Mouse (Mus musculus) liver, embryonic 16.5 days (tissue): ENCODE data around the gene Tm6sf2. TPM values are rescaled to one million over a fixed set of nuclear protein-coding genes. Genes with fewer than 3 reads are reported as not detected.
"Not testable (repeated sequence)": the region's sequence is repeated elsewhere in the genome, so short reads cannot be mapped to it uniquely, and the experiment has no call there.

ENCODE experiments used
- ATAC-seq: fragments of 200-750 bp; cut with Nextera tagmentation; 2 replicates; pipeline ENCODE4 v1.8.0; 2017; ENCODE audit warnings: low read depth, mild to moderate bottlenecking, moderate number of reproducible peaks, moderate library complexity
- H3K27ac ChIP-seq: fragments of 300-500 bp; sonication (generic); 2 replicates; pipeline ENCODE4 v1.5.1; 2014; ENCODE audit warnings: mild to moderate bottlenecking, low read length
- H3K27me3 ChIP-seq: fragments of 300-500 bp; sonication (generic); 2 replicates; pipeline ENCODE4 v1.6.1; 2014; ENCODE audit warnings: low read depth, low read length, mixed read lengths; ENCODE audit not compliant: control insufficient read depth, insufficient read depth
- H3K36me3 ChIP-seq: fragments of 300-500 bp; sonication (generic); 2 replicates; pipeline ENCODE4 v1.6.1; 2014; ENCODE audit warnings: mild to moderate bottlenecking; ENCODE audit not compliant: control insufficient read depth, insufficient read depth
- H3K4me1 ChIP-seq: fragments of 300-500 bp; sonication (generic); 2 replicates; pipeline ENCODE4 v1.6.1; 2014; ENCODE audit warnings: low read depth, low read length, mixed read lengths; ENCODE audit not compliant: control insufficient read depth
- H3K4me2 ChIP-seq: fragments of 300-500 bp; sonication (generic); 2 replicates; pipeline ENCODE4 v1.6.1; 2014; ENCODE audit warnings: low read depth, low read length, mixed read lengths
- H3K4me3 ChIP-seq: fragments of 300-500 bp; sonication (generic); 2 replicates; pipeline ENCODE4 v1.5.1; 2014; ENCODE audit warnings: low read depth, mild to moderate bottlenecking, low read length
- H3K9ac ChIP-seq: fragments of 300-500 bp; sonication (generic); 2 replicates; pipeline ENCODE4 v1.6.1; 2014; ENCODE audit warnings: low read depth, low read length
- H3K9me3 ChIP-seq: fragments of 300-500 bp; sonication (generic); replicated peaks from 2 replicates; pipeline ENCODE4 v1.6.1; 2016; ENCODE audit warnings: low read length; ENCODE audit not compliant: control insufficient read depth
- WGBS: fragments of 180-500 bp; shearing (Covaris S2); extraction: QIAGEN DNeasy Blood & Tissue Kit; methylation state at CpG from one replicate; pipeline ENCODE4 v1.1.7; 2014; ENCODE audit not compliant: insufficient replicate concordance; 5-methylcytosine and 5-hydroxymethylcytosine counted together
- polyA plus RNA-seq: library from polyadenylated mRNA; unstranded; fragments of >200 nt; fragmentation: Nextera tagmentation; extraction: Ambion mirVana; gene quantifications from 2 replicates; pipeline ENCODE4 v1.2.1, GENCODE M21; 2015

Tm6sf2 gene
- polyA plus RNA-seq, 1 experiment from 2014 or later: 3.0 TPM

- Histone ChIP-seq H3K4me2 (no peak overlapping the region), H3K4me1 (peaks cover 2% of the 10 kb centered on the region; the same call in 1 of the 2 replicates), H3K36me3 (peaks cover 15% of the 10 kb centered on the region), H3K9ac (no peak overlapping the region), H3K4me3 (no peak overlapping the region), H3K27ac (no peak overlapping the region), H3K27me3 (no peaks in the 10 kb centered on the region), H3K9me3 (no peaks in the 10 kb centered on the region)
- ATAC-seq: peak; percentile 47; the same call in 1 of the 2 replicates
These were observed 23.1 kb upstream of the Tm6sf2 start for GRCm38 (mm10) chr8:70049662-70050061.

- not testable (repeated sequence) for H3K9ac ChIP-seq, H3K27me3 ChIP-seq, H3K4me2 ChIP-seq, ATAC-seq, H3K27ac ChIP-seq, H3K4me3 ChIP-seq, H3K9me3 ChIP-seq, H3K4me1 ChIP-seq
- H3K36me3 ChIP-seq: peaks cover 15% of the 10 kb centered on the region
- WGBS: 76% methylated on average over 5 of the region's 5 CpGs
These were observed 22.3 kb upstream of the Tm6sf2 start for GRCm38 (mm10) chr8:70050434-70050833.

GRCm38 (mm10) chr8:70057721-70058120 lies 15.0 kb upstream of the Tm6sf2 start:
- 96% methylated on average over 1 of the region's 1 CpGs for WGBS
- Histone ChIP-seq H3K4me1 (no peaks in the 10 kb centered on the region), H3K4me2 (no peak overlapping the region), H3K9ac (no peak overlapping the region), H3K4me3 (no peak overlapping the region), H3K27ac (no peak overlapping the region), H3K9me3 (no peaks in the 10 kb centered on the region), H3K36me3 (peaks cover 15% of the 10 kb centered on the region), H3K27me3 (no peaks in the 10 kb centered on the region)
- no peak for ATAC-seq

GRCm38 (mm10) chr8:70071836-70072440 lies 786 bp upstream of the Tm6sf2 start:
- Histone ChIP-seq H3K9me3 (no peaks in the 10 kb centered on the region), H3K27me3 (no peaks in the 10 kb centered on the region), H3K4me3 (no peak overlapping the region), H3K27ac (peak overlapping the region; percentile 12; the same call in 1 of the 2 replicates), H3K4me2 (no peak overlapping the region; the same call in 1 of the 2 replicates), H3K9ac (no peak overlapping the region), H3K36me3 (peaks cover 7% of the 10 kb centered on the region; the same call in 1 of the 2 replicates), H3K4me1 (peaks cover 13% of the 10 kb centered on the region)
- ATAC-seq: no peak
- WGBS: 73% methylated on average over 2 of the region's 2 CpGs

- peaks cover 6% of the 10 kb centered on the region; the same call in 1 of the 2 replicates for H3K36me3 ChIP-seq
- no peaks in the 10 kb centered on the region for H3K27me3 ChIP-seq
- H3K4me1 ChIP-seq: peaks cover 13% of the 10 kb centered on the region
- H3K27ac ChIP-seq: no peak overlapping the region
- ATAC-seq: no peak
- H3K4me3 ChIP-seq: peak overlapping the region; percentile 40
- H3K9me3 ChIP-seq: no peaks in the 10 kb centered on the region
- no peak overlapping the region for H3K9ac ChIP-seq
- WGBS: 54% methylated on average over 8 of the region's 8 CpGs
- peak overlapping the region; percentile 57 for H3K4me2 ChIP-seq
These were observed 396 bp downstream of the Tm6sf2 start for GRCm38 (mm10) chr8:70073120-70073519.

GRCm38 (mm10) chr8:70073682-70074081 lies 958 bp downstream of the Tm6sf2 start:
- H3K4me2 ChIP-seq: no peak overlapping the region
- no peak overlapping the region for H3K27ac ChIP-seq
- peaks cover 13% of the 10 kb centered on the region for H3K4me1 ChIP-seq
- H3K9ac ChIP-seq: no peak overlapping the region
- H3K36me3 ChIP-seq: peaks cover 4% of the 10 kb centered on the region; the same call in 1 of the 2 replicates
- no peaks in the 10 kb centered on the region for H3K9me3 ChIP-seq
- 6% methylated on average over 1 of the region's 1 CpGs for WGBS
- H3K27me3 ChIP-seq: no peaks in the 10 kb centered on the region
- no peak overlapping the region for H3K4me3 ChIP-seq
- ATAC-seq: no peak

- Histone ChIP-seq H3K27ac (no peak overlapping the region), H3K4me2 (no peak overlapping the region), H3K9me3 (no peaks in the 10 kb centered on the region), H3K9ac (no peak overlapping the region), H3K27me3 (peaks cover 46% of the 10 kb centered on the region), H3K4me1 (peaks cover 3% of the 10 kb centered on the region; the same call in 1 of the 2 replicates), H3K4me3 (no peak overlapping the region), H3K36me3 (no peaks in the 10 kb centered on the region)
- 87% methylated on average over 2 of the region's 2 CpGs for WGBS
- no peak for ATAC-seq
These were observed 9.3 kb downstream of the Tm6sf2 start for GRCm38 (mm10) chr8:70081976-70082375.

- Histone ChIP-seq H3K4me2 (peak within 1 kb of the TSS; percentile 45), H3K9me3 (no peaks in the 10 kb centered on the region), H3K27ac (no peak within 1 kb of the TSS), H3K36me3 (no peaks in the 10 kb centered on the region), H3K27me3 (peaks cover 59% of the 10 kb centered on the region), H3K4me3 (peak within 1 kb of the TSS; percentile 32), H3K9ac (no peak within 1 kb of the TSS), H3K4me1 (peaks cover 3% of the 10 kb centered on the region; the same call in 1 of the 2 replicates)
- no peak for ATAC-seq
- WGBS: under 1% methylated on average over 26 of the region's 26 CpGs
These were observed 10.6 kb downstream of the Tm6sf2 start, which contains the start of gene Hapln4 for GRCm38 (mm10) chr8:70083285-70083684. Hapln4 (plus strand) TSS chr8:70083457.

GRCm38 (mm10) chr8:70084191-70085065 lies 11.7 kb downstream of the Tm6sf2 start:
- no peaks in the 10 kb centered on the region for H3K36me3 ChIP-seq
- peaks cover 3% of the 10 kb centered on the region; the same call in 1 of the 2 replicates for H3K4me1 ChIP-seq
- H3K27ac ChIP-seq: no peak overlapping the region
- H3K9ac ChIP-seq: no peak overlapping the region
- 3% methylated on average over 71 of the region's 71 CpGs for WGBS
- peak overlapping the region; percentile 32 for H3K4me3 ChIP-seq
- no peak for ATAC-seq
- peak overlapping the region; percentile 45 for H3K4me2 ChIP-seq
- H3K9me3 ChIP-seq: no peaks in the 10 kb centered on the region
- H3K27me3 ChIP-seq: peaks cover 71% of the 10 kb centered on the region
